Mouse (Mus musculus) stomach, embryonic 14.5 days (tissue): ENCODE measurements around the gene Pced1a. TPM values are rescaled to one million over a fixed set of nuclear protein-coding genes. Genes with fewer than 3 reads are reported as not detected.

Source experiments
- polyA plus RNA-seq: library from polyadenylated mRNA; unstranded; fragments of >200 nt; fragmentation: Nextera tagmentation; extraction: Ambion mirVana; gene quantifications from 2 replicates; pipeline ENCODE4 v1.2.1, GENCODE M21; 2014

Gene Pced1a
- polyA plus RNA-seq, 1 experiment from 2014 or later, result 12.4 TPM

Other genes starting within 250 kb of the Pced1a start
- 596 and 613 TPM in 2 replicates for gene Snrpb, start 245.3 kb downstream of the Pced1a start, polyA plus RNA-seq
- not detected in 2 replicates for gene Tmc2, start 229.5 kb downstream of the Pced1a start, polyA plus RNA-seq
- 273 and 305 TPM in 2 replicates for gene Nop56, start 150.3 kb downstream of the Pced1a start, polyA plus RNA-seq
- gene Idh3b, start 140.2 kb downstream of the Pced1a start, polyA plus RNA-seq, result 165 and 169 TPM in 2 replicates
- 3.7 and 4.7 TPM in 2 replicates for gene Ebf4, start 129.5 kb downstream of the Pced1a start, polyA plus RNA-seq
- 44.2 and 46.7 TPM in 2 replicates for gene Cpxm1, start 27.1 kb downstream of the Pced1a start, polyA plus RNA-seq
- gene Gm28372, start 19.5 kb downstream of the Pced1a start, polyA plus RNA-seq, result 0.13 TPM in 1 of 2 replicates, not detected in the other
- not detected in 2 replicates for gene 1700020A23Rik, start 19.4 kb downstream of the Pced1a start, polyA plus RNA-seq
- gene Tmem239, start 18.2 kb downstream of the Pced1a start, polyA plus RNA-seq, result not detected in 2 replicates
- gene Vps16, start 362 bp downstream of the Pced1a start, polyA plus RNA-seq, result 69.7 and 71.3 TPM in 2 replicates
- 110 and 115 TPM in 2 replicates for gene Ptpra, start 25.6 kb upstream of the Pced1a start, polyA plus RNA-seq
- 85.6 and 86.2 TPM in 2 replicates for gene Mrps26, start 139.0 kb upstream of the Pced1a start, polyA plus RNA-seq
- not detected in 2 replicates for gene Oxt, start 151.5 kb upstream of the Pced1a start, polyA plus RNA-seq
- gene Avp, start 157.9 kb upstream of the Pced1a start, polyA plus RNA-seq, result not detected in 2 replicates
- gene Fastkd5, start 205.3 kb upstream of the Pced1a start, polyA plus RNA-seq, result 17.1 and 17.9 TPM in 2 replicates
- 14.0 and 14.6 TPM in 2 replicates for gene Ubox5, start 205.3 kb upstream of the Pced1a start, polyA plus RNA-seq
- 2.8 and 4.0 TPM in 2 replicates for gene Lzts3, start 218.1 kb upstream of the Pced1a start, polyA plus RNA-seq
- gene Ddrgk1, start 240.0 kb upstream of the Pced1a start, polyA plus RNA-seq, result 65.7 and 66.6 TPM in 2 replicates
- gene Itpa, start 242.9 kb upstream of the Pced1a start, polyA plus RNA-seq, result 87.8 and 89.8 TPM in 2 replicates